Mouse (Mus musculus) embryonic facial prominence, embryonic 15.5 days (tissue): ENCODE results near the gene Lrig3. TPM values are rescaled to one million over a fixed set of nuclear protein-coding genes. Genes with fewer than 3 reads are reported as not detected.

Experiments used
- ATAC-seq: fragments of 200-750 bp; cut with Nextera tagmentation; 2 replicates; pipeline ENCODE4 v1.8.0; 2017; ENCODE audit warnings: low read depth, moderate TSS enrichment; ENCODE audit not compliant: insufficient number of reproducible peaks, low FRiP score, low TSS enrichment
- H3K27ac ChIP-seq: fragments of 300-500 bp; sonication (generic); replicated peaks from 2 replicates; pipeline ENCODE4 v1.5.1; 2015; ENCODE audit warnings: mild to moderate bottlenecking, inconsistent platforms
- H3K27me3 ChIP-seq: fragments of 300-500 bp; sonication (generic); 2 replicates; pipeline ENCODE4 v1.6.1; 2015; ENCODE audit warnings: inconsistent platforms
- H3K36me3 ChIP-seq: fragments of 300-500 bp; sonication (generic); 2 replicates; pipeline ENCODE4 v1.6.1; 2015; ENCODE audit warnings: mild to moderate bottlenecking, inconsistent platforms
- H3K4me1 ChIP-seq: fragments of 300-500 bp; sonication (generic); 2 replicates; pipeline ENCODE4 v1.6.1; 2015; ENCODE audit warnings: inconsistent platforms
- H3K4me2 ChIP-seq: fragments of 300-500 bp; sonication (generic); replicated peaks from 2 replicates; pipeline ENCODE4 v1.6.1; 2015; ENCODE audit warnings: mild to moderate bottlenecking, inconsistent platforms
- H3K4me3 ChIP-seq: fragments of 300-500 bp; sonication (generic); replicated peaks from 2 replicates; pipeline ENCODE4 v1.5.1; 2015; ENCODE audit warnings: mild to moderate bottlenecking, inconsistent platforms
- H3K9ac ChIP-seq: fragments of 300-500 bp; sonication (generic); 2 replicates; pipeline ENCODE4 v1.6.1; 2015; ENCODE audit warnings: inconsistent platforms
- H3K9me3 ChIP-seq: fragments of 300-500 bp; sonication (generic); replicated peaks from 2 replicates; pipeline ENCODE4 v1.6.1; 2016; ENCODE audit warnings: inconsistent platforms
- WGBS: fragments of 180-500 bp; shearing (Covaris S2); methylation state at CpG from one replicate; pipeline ENCODE4 v1.1.7; 2015; 5-methylcytosine and 5-hydroxymethylcytosine counted together
- polyA plus RNA-seq: library from polyadenylated mRNA; unstranded; fragments of >200 nt; fragmentation: Nextera tagmentation; extraction: Ambion mirVana; gene quantifications from 2 replicates; pipeline ENCODE4 v1.2.1, GENCODE M21; 2015

Gene Lrig3
- polyA plus RNA-seq, 1 experiment from 2014 or later = 32.5 TPM

GRCm38 (mm10) chr10:126003857-126004256 lies 37.9 kb downstream of the Lrig3 start:
- WGBS = 89% methylated on average over 1 of the region's 1 CpGs
- Histone ChIP-seq H3K9me3 (no peaks in the 10 kb centered on the region), H3K4me1 (peaks cover 22% of the 10 kb centered on the region), H3K4me2 (no peak overlapping the region), H3K4me3 (no peak overlapping the region), H3K9ac (no peak overlapping the region), H3K27me3 (no peaks in the 10 kb centered on the region), H3K36me3 (peaks cover 69% of the 10 kb centered on the region), H3K27ac (no peak overlapping the region)
- ATAC-seq = no peak

GRCm38 (mm10) chr10:126013667-126014066 lies 47.7 kb downstream of the Lrig3 start:
- no peaks in the 10 kb centered on the region for H3K9me3 ChIP-seq
- no peak overlapping the region for H3K4me3 ChIP-seq
- peak; percentile 36; the same call in 1 of the 2 replicates for ATAC-seq
- no peaks in the 10 kb centered on the region for H3K4me1 ChIP-seq
- H3K9ac ChIP-seq = no peak overlapping the region
- no peak overlapping the region for H3K4me2 ChIP-seq
- no peaks in the 10 kb centered on the region for H3K27me3 ChIP-seq
- peak overlapping the region; percentile 55 for H3K27ac ChIP-seq
- H3K36me3 ChIP-seq = peaks cover 88% of the 10 kb centered on the region
- WGBS = 52% methylated on average over 11 of the region's 11 CpGs

GRCm38 (mm10) chr10:126014673-126015072 lies 48.7 kb downstream of the Lrig3 start:
- no peak overlapping the region for H3K4me3 ChIP-seq
- no peaks in the 10 kb centered on the region for H3K9me3 ChIP-seq
- H3K27me3 ChIP-seq = no peaks in the 10 kb centered on the region
- peaks cover 78% of the 10 kb centered on the region for H3K36me3 ChIP-seq
- H3K9ac ChIP-seq = no peak overlapping the region
- H3K4me2 ChIP-seq = no peak overlapping the region
- H3K4me1 ChIP-seq = no peaks in the 10 kb centered on the region
- WGBS = 86% methylated on average over 8 of the region's 8 CpGs
- ATAC-seq = no peak
- no peak overlapping the region for H3K27ac ChIP-seq

GRCm38 (mm10) chr10:126015644-126016043 lies 49.7 kb downstream of the Lrig3 start:
- Histone ChIP-seq H3K27me3 (no peaks in the 10 kb centered on the region), H3K36me3 (peaks cover 68% of the 10 kb centered on the region)
- 83% methylated on average over 6 of the region's 6 CpGs for WGBS

GRCm38 (mm10) chr10:126019350-126019991 lies 53.5 kb downstream of the Lrig3 start:
- ATAC-seq = no peak
- Histone ChIP-seq H3K4me2 (no peak overlapping the region), H3K9ac (no peak overlapping the region), H3K4me3 (no peak overlapping the region), H3K9me3 (no peaks in the 10 kb centered on the region), H3K27me3 (no peaks in the 10 kb centered on the region), H3K36me3 (peaks cover 30% of the 10 kb centered on the region), H3K27ac (no peak overlapping the region), H3K4me1 (no peaks in the 10 kb centered on the region)
- WGBS = 87% methylated on average over 15 of the region's 15 CpGs

More at GRCm38 (mm10) chr10:126015644-126016043, 49.7 kb downstream of the Lrig3 start:
- ATAC-seq = 0 out of 2 replicates have a peak, but pooled peaks have one; percentile 62
- Histone ChIP-seq H3K4me2 (no peak overlapping the region), H3K9me3 (no peaks in the 10 kb centered on the region), H3K4me1 (no peaks in the 10 kb centered on the region), H3K9ac (no peak overlapping the region), H3K4me3 (no peak overlapping the region), H3K27ac (no peak overlapping the region)

GRCm38 (mm10) chr10:126028574-126029440 lies 62.8 kb downstream of the Lrig3 start:
- no peak overlapping the region for H3K4me2 ChIP-seq

GRCm38 (mm10) chr10:126029441-126030114 lies 63.6 kb downstream of the Lrig3 start:
- Histone ChIP-seq H3K27ac (no peak overlapping the region), H3K27me3 (no peaks in the 10 kb centered on the region), H3K36me3 (no peaks in the 10 kb centered on the region), H3K4me1 (peaks cover 3% of the 10 kb centered on the region), H3K4me3 (no peak overlapping the region), H3K9me3 (no peaks in the 10 kb centered on the region), H3K4me2 (no peak overlapping the region), H3K9ac (no peak overlapping the region)
- WGBS = 45% methylated on average over 7 of the region's 7 CpGs
- no peak for ATAC-seq

More at GRCm38 (mm10) chr10:126028574-126029440, 62.8 kb downstream of the Lrig3 start:
- Histone ChIP-seq H3K27me3 (no peaks in the 10 kb centered on the region), H3K4me3 (no peak overlapping the region), H3K4me1 (peaks cover 3% of the 10 kb centered on the region), H3K27ac (no peak overlapping the region), H3K9me3 (no peaks in the 10 kb centered on the region), H3K9ac (no peak overlapping the region), H3K36me3 (no peaks in the 10 kb centered on the region)
- ATAC-seq = no peak
- 35% methylated on average over 8 of the region's 8 CpGs for WGBS

- peaks cover 15% of the 10 kb centered on the region for H3K4me1 ChIP-seq
- no peak overlapping the region for H3K4me3 ChIP-seq
- 17% methylated on average over 3 of the region's 3 CpGs for WGBS
- no peak overlapping the region for H3K27ac ChIP-seq
- no peaks in the 10 kb centered on the region for H3K36me3 ChIP-seq
- H3K27me3 ChIP-seq = no peaks in the 10 kb centered on the region
- H3K9ac ChIP-seq = no peak overlapping the region
- H3K9me3 ChIP-seq = no peaks in the 10 kb centered on the region
- ATAC-seq = no peak
- H3K4me2 ChIP-seq = no peak overlapping the region
Observed at GRCm38 (mm10) chr10:126056881-126057280, 90.9 kb downstream of the Lrig3 start.

GRCm38 (mm10) chr10:126062812-126063211 lies 96.8 kb downstream of the Lrig3 start:
- 83% methylated on average over 4 of the region's 4 CpGs for WGBS
- no peaks in the 10 kb centered on the region for H3K27me3 ChIP-seq
- no peak overlapping the region for H3K9ac ChIP-seq
- no peak overlapping the region for H3K27ac ChIP-seq
- H3K4me1 ChIP-seq = no peaks in the 10 kb centered on the region
- no peak overlapping the region for H3K4me2 ChIP-seq
- ATAC-seq = no peak
- no peaks in the 10 kb centered on the region for H3K9me3 ChIP-seq
- H3K36me3 ChIP-seq = no peaks in the 10 kb centered on the region
- no peak overlapping the region for H3K4me3 ChIP-seq
